Mouse (Mus musculus) monocyte, adult 5-6 weeks (primary cell): ENCODE data around the gene Inhbb. TPM values are rescaled to one million over a fixed set of nuclear protein-coding genes. Genes with fewer than 3 reads are reported as not detected.

Experiments
- ATAC-seq: fragments of 153-309, 156-312 bp; replicated peaks from 2 replicates; pipeline ENCODE4 v1.8.0; 2017; ENCODE audit warnings: mild to moderate bottlenecking; ENCODE audit not compliant: low TSS enrichment, insufficient number of reproducible peaks, severe bottlenecking, poor library complexity, low FRiP score
- total RNA-seq: library from RNA; stranded (forward); fragments of 200-1000, 200-491, 200-594 nt; gene quantifications from 3 replicates; pipeline ENCODE4 v1.2.3, GENCODE M21; 2017

Inhbb gene
- total RNA-seq, 1 experiment from 2014 or later: not detected

DNA sequence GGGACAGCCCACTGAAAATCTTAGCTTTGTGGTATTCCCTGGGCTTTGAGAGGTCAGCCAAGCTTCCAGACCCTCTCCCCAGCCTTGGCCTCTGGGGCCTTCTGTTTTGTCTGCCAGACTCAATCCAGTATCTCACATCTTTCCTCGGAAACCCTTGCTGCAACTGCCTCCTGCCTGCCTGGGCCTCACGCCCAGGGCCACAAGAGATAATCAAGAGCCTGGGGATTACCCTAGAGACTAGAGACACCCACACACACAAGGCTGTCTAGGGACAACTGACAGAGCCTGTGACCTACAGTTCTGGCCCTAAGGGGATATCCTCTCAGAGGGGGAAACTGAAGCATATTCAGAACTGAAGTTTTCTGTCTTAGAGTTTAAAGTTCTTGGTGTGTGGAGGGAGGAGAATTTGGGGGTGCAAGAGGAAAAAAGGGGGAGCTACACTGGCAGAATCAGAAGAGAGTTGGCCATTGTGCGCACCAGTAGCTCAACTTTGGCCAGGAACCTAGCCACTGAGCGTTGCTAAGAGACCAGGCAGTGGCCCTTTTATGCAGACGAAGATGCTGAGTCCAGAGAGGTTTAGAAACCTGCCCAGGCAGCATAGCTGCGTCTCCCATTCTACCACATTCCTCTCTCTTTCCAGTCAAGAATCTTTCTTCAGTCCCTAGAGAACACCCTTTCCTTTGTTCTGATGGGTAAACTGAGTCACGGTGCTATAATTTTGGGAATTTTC lies 32.1 kb downstream of the Inhbb start:
- no peak for ATAC-seq

DNA sequence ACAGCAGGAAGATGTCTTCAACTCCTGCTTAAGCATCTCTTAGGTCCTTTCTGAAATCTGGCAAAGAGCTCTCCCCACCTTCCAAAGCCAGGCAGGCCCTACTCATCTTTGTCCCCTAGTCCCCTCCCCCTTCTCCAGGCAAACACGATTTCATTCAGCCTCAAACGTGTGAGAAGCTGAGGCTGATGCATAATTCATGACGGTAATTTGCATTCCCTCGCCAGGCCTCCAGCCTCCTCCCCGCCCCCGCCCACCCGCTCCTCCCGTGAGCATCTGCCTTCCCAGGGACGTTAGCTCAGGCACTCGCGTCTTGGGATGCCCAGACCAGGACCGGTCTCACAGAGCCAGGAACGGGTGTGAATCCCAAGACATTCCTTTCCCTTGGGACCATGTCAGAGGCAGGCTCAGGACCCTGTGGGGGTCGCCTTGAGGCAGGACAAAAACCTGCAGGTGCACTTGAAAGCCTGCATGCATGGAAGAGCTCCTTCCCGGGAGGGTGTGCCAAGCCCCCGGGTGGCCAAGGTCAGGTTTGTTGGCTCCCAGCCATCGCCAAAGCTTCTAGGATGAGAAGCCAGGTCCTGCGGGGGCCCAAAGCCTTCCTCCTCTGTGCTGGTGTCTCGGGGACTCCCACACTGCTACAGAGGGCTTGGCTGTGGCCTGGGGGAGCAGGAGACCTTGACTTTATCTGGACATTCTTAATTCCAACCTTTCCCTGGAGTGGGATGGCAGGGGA lies 33.2 kb downstream of the Inhbb start:
- ATAC-seq: no peak

DNA sequence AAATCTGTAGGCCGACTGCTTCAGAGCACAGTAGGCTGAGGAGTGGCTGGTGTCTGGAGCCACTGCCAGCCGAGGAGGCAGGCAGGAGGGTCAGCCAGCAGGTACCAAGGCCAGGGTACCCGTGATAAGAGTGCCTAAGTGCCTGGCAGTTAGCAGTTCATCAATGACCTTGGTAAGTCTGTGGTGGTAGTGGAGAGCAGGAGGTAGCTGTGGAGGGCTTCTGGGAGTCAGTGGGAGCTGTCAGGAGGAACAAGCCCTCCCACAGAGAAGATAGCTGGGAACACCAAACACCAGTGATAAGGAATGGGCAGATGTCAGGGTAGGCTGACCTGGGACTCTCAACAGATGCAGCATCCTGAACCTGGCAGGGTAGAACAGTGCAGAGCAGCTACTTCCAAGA lies 35.7 kb downstream of the Inhbb start:
- ATAC-seq: no peak

DNA sequence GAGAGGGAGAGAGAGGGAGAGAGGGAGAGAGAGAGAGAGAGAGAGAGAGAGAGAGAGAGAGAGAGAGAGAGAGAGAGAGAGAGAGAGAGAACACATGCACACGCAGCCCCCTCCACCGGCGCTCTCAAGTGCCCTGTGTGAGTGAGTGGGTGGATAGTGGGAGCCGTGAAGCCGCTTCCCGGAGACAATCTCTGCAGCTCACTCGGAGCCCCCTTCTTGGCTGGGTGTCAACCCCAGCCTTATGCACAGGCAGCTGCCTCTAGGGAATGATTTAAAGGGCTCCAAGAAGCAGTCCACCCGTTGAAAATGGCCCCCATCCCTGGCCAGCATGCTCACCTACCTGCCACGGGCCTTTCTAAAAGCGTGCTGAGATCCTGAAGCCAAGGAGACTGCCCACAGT lies 38.1 kb downstream of the Inhbb start:
- ATAC-seq: no peak

DNA sequence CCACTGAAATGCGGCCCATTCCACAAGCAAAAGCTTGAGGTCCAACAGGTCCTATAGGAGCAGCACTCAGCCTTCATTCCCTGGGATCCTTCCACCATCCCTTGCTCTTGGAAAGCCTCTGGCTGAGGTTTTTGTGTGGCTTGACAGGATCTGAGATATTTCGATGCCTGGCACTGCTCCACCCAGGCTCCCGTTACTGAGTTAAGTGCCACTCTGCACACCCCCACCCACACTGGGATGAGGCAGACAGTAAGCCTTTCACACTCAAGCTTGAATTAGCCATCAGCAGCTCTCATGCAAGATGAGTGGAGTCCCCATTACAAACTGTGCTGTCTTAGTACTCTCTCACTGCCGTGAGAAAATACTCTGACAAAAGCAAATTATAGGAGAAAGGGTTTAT lies 41.4 kb downstream of the Inhbb start:
- ATAC-seq: no peak

DNA sequence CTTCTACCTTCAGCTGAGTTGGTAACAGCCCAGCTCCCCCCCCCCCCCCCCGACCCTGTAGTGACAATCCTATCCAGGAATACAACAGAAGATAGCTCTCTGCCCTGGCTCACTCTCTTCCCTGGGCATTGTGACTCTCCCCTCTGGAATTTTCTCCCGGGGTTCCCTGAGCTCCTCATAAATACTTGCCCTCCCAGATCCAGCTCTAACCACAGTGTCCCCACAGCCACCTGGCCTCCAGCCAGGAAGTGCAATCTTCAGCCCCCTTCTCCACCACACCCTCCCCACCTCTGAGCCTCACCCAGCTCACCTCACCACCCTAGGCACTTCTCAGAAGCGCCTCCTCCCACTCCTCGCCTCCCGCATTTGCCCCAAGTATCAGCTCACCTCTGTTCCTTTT lies 46.7 kb downstream of the Inhbb start:
- no peak for ATAC-seq

DNA sequence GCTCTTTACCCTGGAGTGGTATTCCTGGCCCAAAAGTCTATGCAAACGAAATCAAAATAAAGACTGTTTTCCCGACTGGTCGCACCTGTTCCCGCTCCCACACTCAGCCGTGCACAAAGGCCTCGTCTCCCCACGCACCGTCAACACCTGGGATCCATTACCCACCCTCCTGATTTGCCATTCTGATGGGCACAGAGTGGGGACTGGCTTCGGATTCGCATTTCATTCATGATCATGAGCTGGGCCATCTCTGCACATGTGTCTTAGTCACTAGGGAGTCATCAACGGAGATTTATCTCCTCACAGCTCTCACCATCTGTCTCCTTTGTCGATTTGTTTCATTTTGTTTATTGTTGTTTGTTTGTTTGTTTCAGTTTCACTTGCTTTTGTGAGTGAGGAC lies 54.5 kb downstream of the Inhbb start:
- no peak for ATAC-seq

DNA sequence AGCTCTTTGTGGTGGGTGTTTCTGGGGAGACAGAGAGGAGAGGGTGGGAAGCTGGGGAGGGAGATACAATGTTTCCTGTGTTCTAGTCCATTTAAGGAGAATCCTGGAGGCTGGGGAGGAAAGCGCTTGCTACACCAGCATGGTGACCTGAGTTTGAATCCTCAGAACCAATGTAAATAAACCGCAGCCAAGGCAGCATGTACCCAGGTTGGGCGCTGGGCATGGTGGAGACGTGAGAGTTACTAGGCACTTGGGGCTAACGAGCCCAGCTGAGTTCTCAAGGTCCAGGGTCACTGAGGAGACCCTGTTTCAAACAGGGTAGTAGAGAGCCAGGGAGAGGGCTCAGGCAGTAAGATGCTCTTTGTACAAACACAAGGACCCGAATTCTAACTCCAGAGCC lies 55.7 kb downstream of the Inhbb start:
- no peak for ATAC-seq

Other genes with a start within 250 kb of the Inhbb start
- gene Ralb, start 82.5 kb upstream of the Inhbb start, total RNA-seq: 31.2 to 45.9 TPM (median 45.4 TPM) in 3 replicates
- 12.0 to 22.8 TPM (median 15.4 TPM) in 3 replicates for gene Tmem185b, start 103.9 kb upstream of the Inhbb start, total RNA-seq
- gene Epb41l5, start 226.8 kb upstream of the Inhbb start, total RNA-seq: 0.19 to 1.3 TPM (median 0.76 TPM) in 3 replicates